Mouse (Mus musculus): ENCODE measurements around the gene Fam107a. TPM values are rescaled to one million over a fixed set of nuclear protein-coding genes. Genes with fewer than 3 reads are reported as not detected.

Fam107a gene
- 0.07 and 0.13 TPM in 2 replicates for polyA plus RNA-seq (2014; fragmentation: Nextera tagmentation; extraction: Ambion mirVana)

GRCm38 (mm10) chr14:8317194-8318097 lies at the start of gene Fam107a:
Fam107a (minus strand) TSS chr14:8318023.
- Histone ChIP-seq H3K4me2 (ENCODE audit: low read depth, low read length) (peak within 1 kb of the TSS; percentile 48), H3K27me3 (ENCODE audit: control insufficient read depth, insufficient read depth, low read length) (peaks cover 25% of the 10 kb centered on the region), H3K36me3 (ENCODE audit: control insufficient read depth, insufficient read depth, low read length) (no peaks in the 10 kb centered on the region), H3K27ac (ENCODE audit: low read depth, low read length) (no peak within 1 kb of the TSS), H3K9me3 (ENCODE audit: control insufficient read depth, low read length) (no peaks in the 10 kb centered on the region), H3K4me1 (ENCODE audit: control insufficient read depth, insufficient read depth, low read length) (peaks cover 15% of the 10 kb centered on the region; the same call in 1 of the 2 replicates), H3K9ac (replicated peaks; ENCODE audit: low read depth, low read length) (no peak within 1 kb of the TSS; the same call in 1 of the 2 replicates), H3K4me3 (ENCODE audit: low read depth, low read length) (peak within 1 kb of the TSS; percentile 24)
- WGBS, result 11% methylated on average over 41 of the region's 41 CpGs
- peak; percentile 75; the same call in 1 of the 2 replicates for ATAC-seq (ENCODE audit: low read depth)

GRCm38 (mm10) chr14:8367121-8367520 lies 49.3 kb upstream of the Fam107a start:
- Histone ChIP-seq H3K4me2 (ENCODE audit: low read depth, low read length) (no peak overlapping the region), H3K9me3 (ENCODE audit: control insufficient read depth, low read length) (no peaks in the 10 kb centered on the region), H3K4me1 (ENCODE audit: control insufficient read depth, insufficient read depth, low read length) (0 out of 2 replicates have a peak, but pooled peaks cover 2% of the 10 kb centered on the region), H3K9ac (replicated peaks; ENCODE audit: low read depth, low read length) (no peak overlapping the region), H3K27ac (ENCODE audit: low read depth, low read length) (no peak overlapping the region), H3K27me3 (ENCODE audit: control insufficient read depth, insufficient read depth, low read length) (no peaks in the 10 kb centered on the region), H3K36me3 (ENCODE audit: control insufficient read depth, insufficient read depth, low read length) (no peaks in the 10 kb centered on the region), H3K4me3 (ENCODE audit: low read depth, low read length) (no peak overlapping the region)
- ATAC-seq (ENCODE audit: low read depth), result no peak
- 0% methylated on average over 1 of the region's 1 CpGs for WGBS

- Histone ChIP-seq H3K27ac (ENCODE audit: low read depth, low read length) (no peak overlapping the region), H3K4me1 (ENCODE audit: control insufficient read depth, insufficient read depth, low read length) (0 out of 2 replicates have a peak, but pooled peaks cover 2% of the 10 kb centered on the region), H3K9ac (replicated peaks; ENCODE audit: low read depth, low read length) (no peak overlapping the region), H3K36me3 (ENCODE audit: control insufficient read depth, insufficient read depth, low read length) (no peaks in the 10 kb centered on the region), H3K4me3 (ENCODE audit: low read depth, low read length) (no peak overlapping the region), H3K9me3 (ENCODE audit: control insufficient read depth, low read length) (no peaks in the 10 kb centered on the region), H3K4me2 (ENCODE audit: low read depth, low read length) (no peak overlapping the region), H3K27me3 (ENCODE audit: control insufficient read depth, insufficient read depth, low read length) (no peaks in the 10 kb centered on the region)
- 64% methylated on average over 6 of the region's 6 CpGs for WGBS
- no peak for ATAC-seq (ENCODE audit: low read depth)
Measured at GRCm38 (mm10) chr14:8365833-8366232, 48.0 kb upstream of the Fam107a start.

- whole genome bisulfite sequencing, result 91% methylated on average over 9 of the region's 9 CpGs
- Histone ChIP-seq H3K9me3 (ENCODE audit: control insufficient read depth, low read length) (no peaks in the 10 kb centered on the region), H3K36me3 (ENCODE audit: control insufficient read depth, insufficient read depth, low read length) (no peaks in the 10 kb centered on the region), H3K9ac (replicated peaks; ENCODE audit: low read depth, low read length) (no peak overlapping the region), H3K27ac (ENCODE audit: low read depth, low read length) (no peak overlapping the region), H3K4me3 (ENCODE audit: low read depth, low read length) (no peak overlapping the region), H3K4me1 (ENCODE audit: control insufficient read depth, insufficient read depth, low read length) (no peaks in the 10 kb centered on the region), H3K4me2 (ENCODE audit: low read depth, low read length) (no peak overlapping the region), H3K27me3 (ENCODE audit: control insufficient read depth, insufficient read depth, low read length) (no peaks in the 10 kb centered on the region)
- ATAC-seq (ENCODE audit: low read depth), result 0 out of 2 replicates have a peak, but pooled peaks have one; percentile 29
Measured at GRCm38 (mm10) chr14:8356836-8357235, 39.0 kb upstream of the Fam107a start.

- WGBS, result 29% methylated on average over 6 of the region's 6 CpGs
- Histone ChIP-seq H3K27ac (ENCODE audit: low read depth, low read length) (no peak overlapping the region), H3K27me3 (ENCODE audit: control insufficient read depth, insufficient read depth, low read length) (no peaks in the 10 kb centered on the region), H3K36me3 (ENCODE audit: control insufficient read depth, insufficient read depth, low read length) (no peaks in the 10 kb centered on the region), H3K9me3 (ENCODE audit: control insufficient read depth, low read length) (no peaks in the 10 kb centered on the region), H3K4me1 (ENCODE audit: control insufficient read depth, insufficient read depth, low read length) (no peaks in the 10 kb centered on the region), H3K9ac (replicated peaks; ENCODE audit: low read depth, low read length) (no peak overlapping the region), H3K4me2 (ENCODE audit: low read depth, low read length) (no peak overlapping the region), H3K4me3 (ENCODE audit: low read depth, low read length) (no peak overlapping the region)
- ATAC-seq (ENCODE audit: low read depth), result peak; percentile 85
Measured at GRCm38 (mm10) chr14:8355999-8356501, 38.2 kb upstream of the Fam107a start.

- Histone ChIP-seq H3K4me3 (ENCODE audit: low read depth, low read length) (no peak overlapping the region), H3K4me1 (ENCODE audit: control insufficient read depth, insufficient read depth, low read length) (no peaks in the 10 kb centered on the region), H3K4me2 (ENCODE audit: low read depth, low read length) (no peak overlapping the region), H3K27me3 (ENCODE audit: control insufficient read depth, insufficient read depth, low read length) (no peaks in the 10 kb centered on the region), H3K9ac (replicated peaks; ENCODE audit: low read depth, low read length) (no peak overlapping the region), H3K36me3 (ENCODE audit: control insufficient read depth, insufficient read depth, low read length) (no peaks in the 10 kb centered on the region), H3K9me3 (ENCODE audit: control insufficient read depth, low read length) (no peaks in the 10 kb centered on the region), H3K27ac (ENCODE audit: low read depth, low read length) (no peak overlapping the region)
- ATAC-seq (ENCODE audit: low read depth), result no peak
- 72% methylated on average over 9 of the region's 9 CpGs for WGBS
Measured at GRCm38 (mm10) chr14:8348927-8349326, 31.1 kb upstream of the Fam107a start.

- H3K36me3 ChIP-seq (ENCODE audit: control insufficient read depth, insufficient read depth, low read length), result no peaks in the 10 kb centered on the region
- ATAC-seq (ENCODE audit: low read depth), result peak; percentile 49
- no peaks in the 10 kb centered on the region for H3K4me1 ChIP-seq (ENCODE audit: control insufficient read depth, insufficient read depth, low read length)
- H3K27me3 ChIP-seq (ENCODE audit: control insufficient read depth, insufficient read depth, low read length), result no peaks in the 10 kb centered on the region
- no peak overlapping the region for H3K9ac ChIP-seq (replicated peaks; ENCODE audit: low read depth, low read length)
- H3K9me3 ChIP-seq (ENCODE audit: control insufficient read depth, low read length), result no peaks in the 10 kb centered on the region
- H3K4me2 ChIP-seq (ENCODE audit: low read depth, low read length), result no peak overlapping the region
- H3K27ac ChIP-seq (ENCODE audit: low read depth, low read length), result no peak overlapping the region
- 16% methylated on average over 7 of the region's 7 CpGs for WGBS
- no peak overlapping the region for H3K4me3 ChIP-seq (ENCODE audit: low read depth, low read length)
Measured at GRCm38 (mm10) chr14:8346255-8346997, 28.6 kb upstream of the Fam107a start.

GRCm38 (mm10) chr14:8345566-8345965 lies 27.7 kb upstream of the Fam107a start:
- Histone ChIP-seq H3K27ac (ENCODE audit: low read depth, low read length) (no peak overlapping the region), H3K9ac (replicated peaks; ENCODE audit: low read depth, low read length) (no peak overlapping the region), H3K9me3 (ENCODE audit: control insufficient read depth, low read length) (no peaks in the 10 kb centered on the region), H3K4me1 (ENCODE audit: control insufficient read depth, insufficient read depth, low read length) (no peaks in the 10 kb centered on the region), H3K36me3 (ENCODE audit: control insufficient read depth, insufficient read depth, low read length) (no peaks in the 10 kb centered on the region), H3K4me2 (ENCODE audit: low read depth, low read length) (no peak overlapping the region), H3K27me3 (ENCODE audit: control insufficient read depth, insufficient read depth, low read length) (no peaks in the 10 kb centered on the region), H3K4me3 (ENCODE audit: low read depth, low read length) (no peak overlapping the region)
- 69% methylated on average over 4 of the region's 4 CpGs for WGBS
- ATAC-seq (ENCODE audit: low read depth), result no peak

Measured in neural tube, embryonic 14.5 days (tissue).